Mouse (Mus musculus): ENCODE results near the gene 4632433K11Rik.

GRCm38 (mm10) chr7:5060944-5061773 is 27.2 kb downstream of the 4632433K11Rik start:
- TF ChIP-seq TBP (IDR thresholded peaks at IDR 0.05; ENCODE audit: low read depth, low read length) (peak; percentile 54), SIN3A (IDR thresholded peaks at IDR 0.05; ENCODE audit: low read length) (peak; percentile 14; the same call in 1 of the 2 replicates), ZC3H11A (IDR thresholded peaks at IDR 0.05; ENCODE audit: low read depth, low read length) (no peak), CTCF (IDR thresholded peaks at IDR 0.05 in 2 of 3, conservative IDR thresholded peaks at IDR 0.05 in 1 of 3; ENCODE audit: control insufficient read depth in 1 of 3, insufficient read depth in 1 of 3, low read depth in 2 of 3, low read length in 3 of 3, poor library complexity in 1 of 3, severe bottlenecking in 1 of 3) (peak in 2 of 3 experiments; percentile 69 to 72; a peak in 5 of 6 replicates), MEF2A (IDR thresholded peaks at IDR 0.05; ENCODE audit: extremely low read depth, insufficient replicate concordance, low read depth, low read length, poor library complexity, severe bottlenecking) (no peak), POLR2A (IDR thresholded peaks at IDR 0.05; ENCODE audit: control insufficient read depth in 1 of 2, insufficient read depth in 1 of 2, low read depth in 1 of 2, low read length in 2 of 2, poor library complexity in 1 of 2) (peak; percentile 63 to 76), SMC3 (IDR thresholded peaks at IDR 0.05; ENCODE audit: low read depth, low read length) (peak; percentile 41; the same call in 1 of the 2 replicates), USF2 (IDR thresholded peaks at IDR 0.05; ENCODE audit: borderline replicate concordance in 1 of 2, insufficient read depth in 1 of 2, low read depth in 1 of 2, low read length in 2 of 2) (no peak), TAL1 (IDR thresholded peaks at IDR 0.05; ENCODE audit: low read length) (no peak), USF1 (IDR thresholded peaks at IDR 0.05; ENCODE audit: low read depth, low read length) (no peak), TCF12 (IDR thresholded peaks at IDR 0.05; ENCODE audit: low read depth, low read length) (peak; percentile 53)
